Mouse (Mus musculus): ENCODE measurements around the gene Krtap21-1.

Krtap21-1 gene

DNA sequence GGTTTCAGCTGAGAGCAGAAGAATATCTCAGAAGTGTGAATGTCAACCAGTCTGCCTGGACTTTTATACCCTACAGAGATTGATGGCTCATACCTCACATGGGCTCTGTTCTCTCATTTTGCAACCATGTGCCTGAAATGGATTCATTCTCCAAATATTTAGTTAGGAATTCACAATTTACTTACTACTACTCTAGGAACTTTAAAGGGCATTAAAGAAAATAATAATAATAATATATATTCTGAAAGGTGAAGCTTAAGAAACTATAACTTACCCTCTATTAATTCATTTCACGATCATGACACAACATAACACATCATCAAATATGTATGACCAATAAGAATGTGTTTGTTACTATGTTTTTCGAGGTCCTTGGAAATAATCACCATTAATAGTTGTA is at the start of gene Krtap21-1:
Krtap21-1 (minus strand) TSS at position 101 of the 400 bp plus-strand sequence.
- DNase-seq (ENCODE audit: low spot score in 2 of 2), result no peak

GRCm38 (mm10) chr16:89429586-89429985 is 25.9 kb upstream of the Krtap21-1 start:
- DNase-seq (ENCODE audit: low spot score in 2 of 2), result no peak

DNA sequence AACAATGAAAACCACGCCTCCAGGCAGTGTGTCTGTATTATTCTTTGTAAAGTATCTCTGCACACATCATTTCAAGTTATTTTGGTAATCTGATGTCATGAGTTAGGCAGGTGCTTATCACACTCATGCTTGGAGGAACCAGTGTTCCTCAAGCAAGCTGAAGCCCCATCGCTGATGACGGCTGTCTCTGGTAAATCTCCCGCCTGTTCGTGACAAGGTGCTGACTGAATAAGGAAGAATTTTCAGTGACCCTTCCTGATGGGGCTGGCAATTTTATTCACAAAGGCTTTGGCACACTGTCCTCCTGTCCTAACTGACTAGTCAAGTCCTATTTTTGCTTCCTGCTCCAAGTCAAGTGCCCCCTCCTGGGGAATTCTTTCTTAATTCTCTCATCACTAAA is 21.6 kb upstream of the Krtap21-1 start:
- no peak for DNase-seq (ENCODE audit: low spot score in 2 of 2)

GRCm38 (mm10) chr16:89420011-89420410 is 16.3 kb upstream of the Krtap21-1 start, which contains the start of gene Krtap6-2:
Gene Krtap6-2, minus strand, starts transcription at chr16:89420111.
- DNase-seq (ENCODE audit: low spot score in 2 of 2), result no peak

- DNase-seq (ENCODE audit: low spot score in 2 of 2), result no peak
Measured at GRCm38 (mm10) chr16:89416311-89416710, 12.6 kb upstream of the Krtap21-1 start.

GRCm38 (mm10) chr16:89410345-89411068 is 6.8 kb upstream of the Krtap21-1 start:
- no peak for DNase-seq (ENCODE audit: low spot score in 2 of 2)

DNA sequence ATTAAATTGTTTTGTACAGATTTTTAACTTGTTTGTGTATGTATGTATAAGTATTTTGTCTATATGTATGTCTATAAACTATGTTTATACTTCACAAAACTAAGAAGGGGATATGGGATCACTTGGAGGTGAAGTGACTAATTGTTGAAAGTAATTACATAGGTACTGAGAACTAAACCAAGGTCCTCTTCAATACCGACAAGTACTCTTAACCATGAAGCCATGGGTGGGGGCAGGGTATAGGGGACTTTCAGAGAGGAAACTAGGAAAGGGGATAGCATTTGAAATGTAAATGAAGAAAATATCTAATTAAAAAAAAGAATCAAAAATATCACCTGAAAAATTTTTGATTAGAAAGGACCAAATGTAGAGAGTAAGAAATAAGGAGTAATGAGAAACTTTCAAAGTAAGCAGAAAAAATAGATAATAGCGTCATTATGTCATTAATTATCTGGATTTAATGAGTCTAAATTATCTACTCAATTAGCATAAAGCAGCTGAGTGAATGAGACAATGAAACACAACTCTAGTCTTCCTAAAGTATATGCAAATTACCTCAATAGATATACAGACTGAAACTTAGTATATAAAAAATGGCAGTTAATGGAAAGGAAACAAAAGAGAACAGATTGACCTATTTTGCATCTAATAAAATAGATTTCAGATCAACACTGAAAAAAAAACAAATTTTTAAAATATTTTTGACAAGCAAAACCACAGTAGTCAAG is 30.8 kb downstream of the Krtap21-1 start:
- DNase-seq (ENCODE audit: low spot score in 2 of 2), result no peak

All from natural killer cell, adult 2 months (primary cell).